Mouse (Mus musculus): ENCODE results near the gene 3110082I17Rik. TPM values are rescaled to one million over a fixed set of nuclear protein-coding genes. Genes with fewer than 3 reads are reported as not detected.

Gene 3110082I17Rik
- total RNA-seq, 2 experiments from 2014 or later, result 1.3 to 4.0 TPM

GRCm38 (mm10) chr5:139365827-139366226, 94.5 kb downstream of the 3110082I17Rik start:
- no peak for ATAC-seq (replicated peaks; ENCODE audit: low FRiP score, poor library complexity, severe bottlenecking)

DNA sequence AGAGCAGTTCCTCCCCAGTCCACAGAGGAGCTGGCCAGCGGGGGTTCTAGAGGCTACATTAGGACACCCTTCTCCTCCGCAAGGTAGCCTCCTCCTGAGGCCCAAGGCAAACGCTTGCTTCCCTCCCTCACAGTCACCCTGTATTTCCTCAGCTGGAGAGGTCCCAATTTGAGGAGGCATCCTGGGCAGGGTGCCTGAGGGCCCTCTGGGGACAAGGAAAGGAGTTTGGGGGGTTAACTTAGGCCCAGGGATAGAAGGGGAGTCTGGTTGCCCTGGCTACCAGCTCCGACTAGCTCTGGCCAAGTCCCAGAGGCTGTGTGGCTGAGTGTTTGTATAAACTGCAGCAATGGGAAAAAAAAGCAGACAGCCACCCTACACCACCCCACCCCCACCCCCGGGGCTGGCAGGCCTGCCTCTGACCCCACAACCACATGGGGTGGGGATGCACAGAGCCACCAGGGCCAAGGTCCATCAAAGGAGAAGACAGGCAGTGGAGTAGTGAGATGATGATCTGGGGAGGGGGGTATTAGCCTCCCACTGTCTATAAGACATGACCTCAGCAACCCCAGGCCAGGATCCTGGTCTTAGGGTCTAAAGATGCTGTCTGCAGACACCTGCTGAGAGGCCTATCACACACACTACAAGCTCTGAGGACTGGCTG, 95.3 kb downstream of the 3110082I17Rik start:
- ATAC-seq (replicated peaks; ENCODE audit: low FRiP score, poor library complexity, severe bottlenecking), result no peak

DNA sequence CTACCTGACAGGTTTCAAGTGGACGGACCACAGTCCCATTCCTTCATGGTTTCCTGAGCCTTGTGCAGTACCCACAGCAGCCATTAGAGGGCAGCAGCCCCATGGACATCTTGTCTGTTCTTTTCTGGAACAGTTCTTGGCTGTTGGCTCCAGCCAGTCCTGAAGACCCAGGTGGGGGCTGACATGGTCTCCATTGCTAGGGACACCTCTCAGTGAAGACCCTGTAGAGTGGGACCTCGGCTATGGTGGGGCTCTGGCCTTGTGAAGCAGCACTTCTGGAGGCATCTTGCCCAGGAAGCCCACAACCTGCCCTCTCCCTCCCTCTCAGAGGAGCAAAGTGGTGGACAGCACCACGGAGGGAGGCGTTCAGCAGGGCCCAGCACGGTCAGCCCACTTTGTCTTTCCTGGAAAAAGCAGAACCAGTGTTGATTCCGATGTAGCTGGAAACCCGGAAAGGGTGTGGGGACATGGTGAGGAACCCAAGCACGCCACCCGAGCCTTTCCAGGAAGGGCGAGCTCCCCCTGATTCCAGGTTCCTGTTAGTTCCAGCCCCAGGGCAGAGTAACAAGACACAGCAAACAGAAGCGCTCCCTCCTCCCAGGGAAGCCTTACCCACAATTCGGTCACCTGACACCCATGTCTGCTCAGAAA, 95.9 kb downstream of the 3110082I17Rik start:
- ATAC-seq (replicated peaks; ENCODE audit: low FRiP score, poor library complexity, severe bottlenecking), result peak; percentile 82

DNA sequence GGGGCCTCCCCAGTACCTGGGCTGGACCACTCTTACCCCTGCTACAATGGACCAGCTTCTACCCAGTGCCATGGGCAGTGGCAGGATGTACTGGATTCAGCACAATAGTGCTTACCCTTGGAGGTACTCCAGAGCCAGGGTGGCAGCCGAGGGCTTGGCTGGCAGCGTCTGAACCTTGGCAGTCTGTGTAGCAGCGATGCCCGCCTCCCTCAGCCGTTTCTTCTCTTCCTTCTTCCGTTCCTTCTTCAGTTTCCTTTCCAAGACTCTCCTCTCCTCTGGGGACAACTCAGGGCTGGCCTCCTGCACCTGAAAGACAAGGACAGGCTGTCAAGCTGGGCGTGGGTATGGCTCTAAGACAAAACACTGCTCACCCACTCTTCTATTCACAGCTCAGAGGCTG, 96.5 kb downstream of the 3110082I17Rik start:
- ATAC-seq (replicated peaks; ENCODE audit: low FRiP score, poor library complexity, severe bottlenecking), result peak; percentile 18; the same call in 1 of the 2 replicates

DNA sequence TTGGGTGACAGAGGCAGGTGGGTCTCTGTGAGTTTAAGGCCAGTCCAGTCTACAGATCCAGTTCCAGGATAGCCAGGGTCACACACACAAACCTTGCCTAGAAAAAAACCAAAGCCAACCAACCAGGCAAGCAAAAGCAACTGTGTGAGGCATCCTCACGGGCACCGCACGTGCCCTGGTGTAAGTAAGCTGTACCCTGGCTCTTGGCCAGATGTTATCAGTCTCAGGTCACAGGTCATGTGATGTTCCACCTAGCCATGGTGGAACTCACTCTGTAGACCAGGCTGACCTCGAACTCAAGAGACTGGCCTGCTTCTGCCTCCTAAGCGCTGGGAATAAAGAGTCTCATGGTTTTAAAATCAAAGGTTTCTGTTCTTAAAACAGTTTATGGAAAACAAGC, 101.1 kb downstream of the 3110082I17Rik start:
- ATAC-seq (replicated peaks; ENCODE audit: low FRiP score, poor library complexity, severe bottlenecking), result no peak

GRCm38 (mm10) chr5:139358653-139359052, 101.7 kb downstream of the 3110082I17Rik start:
- ATAC-seq (replicated peaks; ENCODE audit: low FRiP score, poor library complexity, severe bottlenecking), result 0 out of 2 replicates have a peak, but pooled peaks have one; percentile 34

DNA sequence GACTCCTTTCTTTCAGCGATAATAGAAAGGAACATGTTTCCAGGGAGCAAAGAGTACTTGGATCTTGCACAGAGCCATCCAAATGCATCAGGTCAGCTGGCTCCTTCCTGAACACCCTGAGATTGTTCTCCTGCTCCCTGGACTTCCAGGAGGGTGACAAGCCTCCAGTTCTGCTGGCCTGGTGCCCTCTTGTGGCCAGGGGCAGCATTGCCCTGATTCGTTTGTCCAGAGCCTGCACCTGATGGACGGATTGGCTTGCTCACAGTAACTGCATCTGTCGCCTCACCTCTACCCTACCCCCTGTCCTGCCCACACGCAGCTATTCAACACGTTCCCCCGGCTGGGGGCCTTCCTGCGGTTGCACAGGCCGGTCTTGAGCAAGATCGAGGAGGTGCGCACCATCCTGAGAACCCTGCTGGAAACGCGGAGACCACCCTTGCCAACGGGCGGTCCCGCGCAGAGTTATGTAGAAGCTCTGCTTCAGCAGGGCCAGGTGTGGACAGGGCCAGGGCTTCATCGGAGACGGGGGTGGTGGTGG, 105.0 kb downstream of the 3110082I17Rik start:
- peak; percentile 75 for ATAC-seq (replicated peaks; ENCODE audit: low FRiP score, poor library complexity, severe bottlenecking)

DNA sequence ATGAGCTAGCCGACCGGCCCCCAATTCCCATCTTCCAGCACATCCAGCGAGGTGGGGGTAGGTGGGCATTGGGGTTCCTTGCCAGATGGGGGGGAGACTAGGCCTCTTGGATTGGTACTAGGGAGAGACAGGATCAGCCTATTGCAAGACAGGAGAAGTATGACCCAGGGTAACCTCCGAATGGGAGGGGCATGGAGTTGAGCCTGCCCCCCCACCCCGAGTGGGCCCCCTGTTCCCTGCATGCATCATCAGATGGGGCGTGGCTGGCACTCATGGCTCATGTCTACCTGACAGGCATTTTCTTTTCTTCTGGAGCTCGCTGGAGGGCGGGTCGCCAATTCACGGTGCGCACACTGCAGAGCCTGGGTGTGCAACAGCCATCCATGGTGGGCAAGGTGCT, 106.4 kb downstream of the 3110082I17Rik start:
- no peak for ATAC-seq (replicated peaks; ENCODE audit: low FRiP score, poor library complexity, severe bottlenecking)

- 0 out of 2 replicates have a peak, but pooled peaks have one; percentile 40 for ATAC-seq (replicated peaks; ENCODE audit: low FRiP score, poor library complexity, severe bottlenecking)
Observed at GRCm38 (mm10) chr5:139353496-139353895, 106.8 kb downstream of the 3110082I17Rik start.

DNA sequence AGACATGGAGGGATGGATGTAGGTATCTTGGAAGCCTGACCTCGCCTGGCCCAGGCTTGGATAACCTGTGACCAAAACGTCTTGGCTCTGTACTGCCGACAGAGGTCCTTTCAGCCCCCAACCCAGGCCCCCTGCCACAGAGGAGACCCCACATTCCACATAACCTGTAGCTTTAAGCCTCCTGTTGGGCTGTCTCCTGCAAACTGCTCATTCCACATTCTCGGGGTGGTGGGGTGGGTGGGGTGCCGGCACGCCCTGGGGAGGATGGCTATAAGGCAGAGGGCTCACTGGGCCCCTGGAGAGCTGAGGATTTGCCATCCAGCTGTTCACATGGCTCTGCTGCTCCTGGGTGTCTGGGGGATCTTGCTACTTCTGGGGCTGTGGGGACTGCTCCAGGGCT, 108.0 kb downstream of the 3110082I17Rik start, which contains the start of gene Cyp2w1:
TSS of gene Cyp2w1 (plus strand) at position 301 of the 400 bp plus-strand sequence.
- ATAC-seq (replicated peaks; ENCODE audit: low FRiP score, poor library complexity, severe bottlenecking), result no peak

DNA sequence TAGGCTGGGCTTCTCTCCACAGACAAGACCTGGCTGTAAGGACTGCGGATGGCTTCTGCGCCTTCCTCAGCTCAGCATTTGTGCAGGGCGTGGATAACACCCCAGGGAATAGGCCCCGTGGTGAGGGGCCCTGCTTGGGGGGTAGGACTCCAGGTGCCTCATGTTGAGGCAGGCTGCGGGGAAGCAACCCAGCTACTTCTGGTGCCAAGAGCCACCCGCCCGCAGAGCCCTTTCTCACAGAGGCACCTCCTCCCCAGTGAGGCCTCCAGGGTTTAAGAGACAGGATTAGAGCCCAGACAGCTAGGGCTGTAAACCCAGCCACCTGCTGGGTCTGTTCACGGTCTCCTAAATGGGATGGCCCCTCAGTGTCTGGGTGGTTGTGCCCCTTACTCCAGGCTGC, 108.7 kb downstream of the 3110082I17Rik start:
- ATAC-seq (replicated peaks; ENCODE audit: low FRiP score, poor library complexity, severe bottlenecking), result no peak

DNA sequence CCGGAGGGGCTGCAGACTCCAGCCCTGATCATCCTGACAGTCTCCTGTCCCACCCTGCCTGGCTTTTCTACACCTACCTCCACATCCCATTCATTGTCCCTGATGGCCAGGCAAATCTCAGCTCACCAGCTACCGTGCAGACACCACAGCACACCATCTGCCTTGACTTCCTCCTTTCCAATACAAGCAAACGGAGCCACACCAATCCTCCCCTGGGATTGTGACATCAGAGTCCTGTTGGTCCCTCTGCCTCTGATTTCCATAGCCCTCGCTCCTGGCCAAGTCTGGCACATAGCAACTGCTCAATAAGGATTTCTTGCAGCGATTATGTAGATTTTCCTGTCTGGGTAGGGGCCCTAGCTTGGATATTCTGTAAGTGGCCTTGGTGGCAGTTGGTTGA, 109.2 kb downstream of the 3110082I17Rik start, which contains the start of gene Cox19:
TSS of gene Cox19 (minus strand) at position 285 of the 400 bp plus-strand sequence.
- ATAC-seq (replicated peaks; ENCODE audit: low FRiP score, poor library complexity, severe bottlenecking), result no peak

- no peak for ATAC-seq (replicated peaks; ENCODE audit: low FRiP score, poor library complexity, severe bottlenecking)
Observed at GRCm38 (mm10) chr5:139349713-139350112, 110.6 kb downstream of the 3110082I17Rik start.

- no peak for ATAC-seq (replicated peaks; ENCODE audit: low FRiP score, poor library complexity, severe bottlenecking)
Observed at GRCm38 (mm10) chr5:139347225-139347624, 113.1 kb downstream of the 3110082I17Rik start.

GRCm38 (mm10) chr5:139345364-139345714, 115.0 kb downstream of the 3110082I17Rik start:
- peak; percentile 29 for ATAC-seq (replicated peaks; ENCODE audit: low FRiP score, poor library complexity, severe bottlenecking)

- ATAC-seq (replicated peaks; ENCODE audit: low FRiP score, poor library complexity, severe bottlenecking), result peak; percentile 90
Observed at GRCm38 (mm10) chr5:139344687-139345363, 115.5 kb downstream of the 3110082I17Rik start.

DNA sequence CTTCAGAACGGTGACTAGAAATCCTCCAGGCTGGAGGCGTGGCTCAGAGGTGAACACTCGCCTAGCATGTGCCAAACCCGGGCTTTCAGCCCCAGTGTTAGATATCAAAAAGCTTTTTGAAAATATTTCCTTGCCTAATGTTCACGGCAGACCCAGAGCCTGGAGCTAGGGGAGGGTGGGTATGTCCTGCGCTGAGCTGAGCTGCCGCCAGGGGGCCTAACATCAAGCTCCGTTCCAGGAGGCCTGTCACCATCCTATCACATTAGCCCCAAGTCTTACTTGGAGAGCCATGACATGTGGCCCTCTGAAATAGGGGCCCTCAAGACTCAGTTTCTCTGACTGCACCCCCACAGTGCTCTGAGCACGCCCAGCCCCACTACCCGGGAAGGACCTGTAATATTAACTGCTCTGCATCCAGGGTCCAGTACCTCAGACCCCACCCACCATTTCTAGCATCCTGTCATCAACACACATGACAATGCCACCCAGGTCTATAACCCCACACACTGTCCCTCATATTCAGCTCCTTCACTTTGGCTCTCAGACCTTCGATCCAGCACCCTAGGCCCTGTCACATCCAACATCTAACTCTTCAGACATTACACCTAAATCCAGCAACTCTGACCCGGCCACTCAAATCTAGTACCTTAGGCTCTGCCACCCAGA, 116.2 kb downstream of the 3110082I17Rik start:
- ATAC-seq (replicated peaks; ENCODE audit: low FRiP score, poor library complexity, severe bottlenecking), result peak; percentile 81

DNA sequence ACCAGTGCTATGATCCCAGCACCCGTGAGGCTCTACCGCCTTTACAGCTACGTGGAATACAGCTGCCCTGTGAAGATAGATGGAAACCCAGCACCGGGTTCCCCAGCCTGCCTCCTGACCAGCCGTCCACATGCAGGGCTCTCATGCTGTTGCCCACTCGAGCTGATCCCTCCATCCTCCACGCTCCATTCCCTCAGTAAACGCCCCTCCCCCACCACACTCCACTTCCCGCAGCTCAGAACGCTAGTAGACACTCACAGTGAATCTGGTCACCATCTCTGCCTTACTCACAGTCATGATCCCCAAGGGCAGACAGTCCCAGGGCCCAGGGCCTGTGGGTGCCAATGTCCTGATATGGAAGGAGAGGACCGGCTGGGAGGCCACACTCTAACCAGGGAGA, 121.4 kb downstream of the 3110082I17Rik start:
- no peak for ATAC-seq (replicated peaks; ENCODE audit: low FRiP score, poor library complexity, severe bottlenecking)

- ATAC-seq (replicated peaks; ENCODE audit: low FRiP score, poor library complexity, severe bottlenecking), result no peak
Observed at GRCm38 (mm10) chr5:139338403-139338802, 121.9 kb downstream of the 3110082I17Rik start.

GRCm38 (mm10) chr5:139337826-139338370, 122.4 kb downstream of the 3110082I17Rik start:
- ATAC-seq (replicated peaks; ENCODE audit: low FRiP score, poor library complexity, severe bottlenecking), result no peak
